Mouse (Mus musculus) forebrain, postnatal 0 days (tissue): ENCODE measurements around the gene Pcdh15. TPM values are rescaled to one million over a fixed set of nuclear protein-coding genes. Genes with fewer than 3 reads are reported as not detected.

ENCODE experiments used
- ATAC-seq: fragments of 200-750 bp; cut with Nextera tagmentation; 2 replicates; pipeline ENCODE4 v1.8.0; 2017; ENCODE audit warnings: mild to moderate bottlenecking, moderate library complexity
- DNase-seq: peaks from one replicate; pipeline ENCODE4 v3.0.0-alpha.2; 2015
- H3K27ac ChIP-seq: fragments of 300-500 bp; sonication (generic); 2 replicates; pipeline ENCODE4 v1.5.1; 2014; ENCODE audit warnings: low read depth, mild to moderate bottlenecking, antibody characterized with exemption, low read length, moderate library complexity, mixed read lengths
- H3K27me3 ChIP-seq: fragments of 300-500 bp; sonication (generic); 2 replicates; pipeline ENCODE4 v1.6.1; 2014; ENCODE audit warnings: mild to moderate bottlenecking, low read length, mixed read lengths; ENCODE audit not compliant: insufficient read depth
- H3K36me3 ChIP-seq: fragments of 300-500 bp; sonication (generic); 2 replicates; pipeline ENCODE4 v1.6.1; 2014; ENCODE audit warnings: mild to moderate bottlenecking, moderate library complexity; ENCODE audit not compliant: insufficient read depth
- H3K4me1 ChIP-seq: fragments of 300-500 bp; sonication (generic); 2 replicates; pipeline ENCODE4 v1.6.1; 2014; ENCODE audit warnings: antibody characterized with exemption; ENCODE audit not compliant: insufficient read depth
- H3K4me2 ChIP-seq: fragments of 300-500 bp; sonication (generic); 2 replicates; pipeline ENCODE4 v1.6.1; 2014; ENCODE audit warnings: low read depth, mild to moderate bottlenecking, moderate library complexity
- H3K4me3 ChIP-seq: fragments of 300-500 bp; sonication (generic); 2 replicates; pipeline ENCODE4 v1.5.1; 2014; ENCODE audit warnings: low read depth, low read length, mixed read lengths
- H3K9ac ChIP-seq: fragments of 300-500 bp; sonication (generic); 2 replicates; pipeline ENCODE4 v1.6.1; 2014; ENCODE audit warnings: mild to moderate bottlenecking
- H3K9me3 ChIP-seq: fragments of 300-500 bp; sonication (generic); 2 replicates; pipeline ENCODE4 v1.6.1; 2016; ENCODE audit warnings: low read length
- CTCF ChIP-seq: sonication (generic); IDR thresholded peaks from 2 replicates; pipeline ENCODE4 v1.5.1; 2016; ENCODE audit warnings: antibody characterized with exemption, control low read depth, low read depth
- WGBS: fragments of 180-500 bp; shearing (Covaris S2); extraction: QIAGEN DNeasy Blood & Tissue Kit; methylation state at CpG from one replicate; pipeline ENCODE4 v1.1.7; 2014; 5-methylcytosine and 5-hydroxymethylcytosine counted together
- polyA plus RNA-seq: library from polyadenylated mRNA; unstranded; fragments of >200 nt; fragmentation: Nextera tagmentation; extraction: Ambion mirVana; gene quantifications from 2 replicates; pipeline ENCODE4 v1.2.1, GENCODE M21; 2015
- total RNA-seq: library from RNA; depleted of rRNA; stranded (reverse); fragments of >200 nt; gene quantifications from 2 replicates; pipeline ENCODE4 v1.2.3, GENCODE M21; 2014

Pcdh15 gene
- total and polyA plus RNA-seq, 2 experiments from 2014 or later = 4.0 to 27.1 TPM

- DNase-seq (peak; percentile 33), ATAC-seq (peak; percentile 80)
- no peaks in the 10 kb centered on the region for H3K9me3 ChIP-seq
- H3K27me3 ChIP-seq = no peaks in the 10 kb centered on the region
- H3K4me1 ChIP-seq = no peaks in the 10 kb centered on the region; the same call in 1 of the 2 replicates
- no peak overlapping the region for H3K27ac ChIP-seq
- H3K4me3 ChIP-seq = no peak overlapping the region
- 43% methylated on average over 10 of the region's 10 CpGs for WGBS
- no peak overlapping the region for H3K9ac ChIP-seq
- H3K36me3 ChIP-seq = no peaks in the 10 kb centered on the region
- no peak overlapping the region for H3K4me2 ChIP-seq
- no peak for TF ChIP-seq CTCF
These were observed 1288.7 kb downstream of the Pcdh15 start for GRCm38 (mm10) chr10:74387538-74388499.

- no peak for ATAC-seq
These were observed 1304.0 kb downstream of the Pcdh15 start for GRCm38 (mm10) chr10:74403111-74403510.

GRCm38 (mm10) chr10:74414021-74414420, 1314.9 kb downstream of the Pcdh15 start:
- no peak for ATAC-seq
- H3K4me1 ChIP-seq = no peaks in the 10 kb centered on the region
- H3K27ac ChIP-seq = no peak overlapping the region
- H3K36me3 ChIP-seq = no peaks in the 10 kb centered on the region
- H3K4me2 ChIP-seq = no peak overlapping the region
- H3K9me3 ChIP-seq = no peaks in the 10 kb centered on the region
- H3K27me3 ChIP-seq = no peaks in the 10 kb centered on the region
- TF ChIP-seq CTCF = no peak
- 73% methylated on average over 3 of the region's 3 CpGs for WGBS
- DNase-seq = no peak
- H3K9ac ChIP-seq = no peak overlapping the region
- H3K4me3 ChIP-seq = no peak overlapping the region

More at GRCm38 (mm10) chr10:74403111-74403510, 1304.0 kb downstream of the Pcdh15 start:
- Histone ChIP-seq H3K27me3 (no peaks in the 10 kb centered on the region), H3K4me3 (no peak overlapping the region), H3K4me1 (no peaks in the 10 kb centered on the region), H3K4me2 (no peak overlapping the region), H3K36me3 (no peaks in the 10 kb centered on the region), H3K9me3 (no peaks in the 10 kb centered on the region), H3K9ac (no peak overlapping the region), H3K27ac (no peak overlapping the region)
- no peak for DNase-seq
- 83% methylated on average over 8 of the region's 8 CpGs for WGBS
- no peak for TF ChIP-seq CTCF

GRCm38 (mm10) chr10:74414945-74415344, 1315.8 kb downstream of the Pcdh15 start:
- H3K4me1 ChIP-seq = no peaks in the 10 kb centered on the region
- no peak overlapping the region for H3K9ac ChIP-seq
- H3K9me3 ChIP-seq = no peaks in the 10 kb centered on the region
- no peaks in the 10 kb centered on the region for H3K36me3 ChIP-seq
- DNase-seq = no peak
- H3K27me3 ChIP-seq = no peaks in the 10 kb centered on the region
- no peak overlapping the region for H3K4me3 ChIP-seq
- no peak for ATAC-seq
- no peak overlapping the region for H3K4me2 ChIP-seq
- no peak overlapping the region for H3K27ac ChIP-seq
- 74% methylated on average over 1 of the region's 1 CpGs for WGBS
- no peak for TF ChIP-seq CTCF

GRCm38 (mm10) chr10:74415359-74415758, 1316.2 kb downstream of the Pcdh15 start:
- no peak for ATAC-seq
- H3K36me3 ChIP-seq = no peaks in the 10 kb centered on the region
- 59% methylated on average over 4 of the region's 4 CpGs for WGBS

GRCm38 (mm10) chr10:74415949-74416348, 1316.8 kb downstream of the Pcdh15 start:
- Histone ChIP-seq H3K4me2 (no peak overlapping the region), H3K27ac (no peak overlapping the region), H3K9ac (no peak overlapping the region), H3K4me3 (no peak overlapping the region), H3K9me3 (no peaks in the 10 kb centered on the region), H3K36me3 (no peaks in the 10 kb centered on the region), H3K27me3 (no peaks in the 10 kb centered on the region), H3K4me1 (no peaks in the 10 kb centered on the region)
- no peak for DNase-seq
- ATAC-seq = no peak
- WGBS = 81% methylated on average over 10 of the region's 10 CpGs
- TF ChIP-seq CTCF = no peak

More at GRCm38 (mm10) chr10:74415359-74415758, 1316.2 kb downstream of the Pcdh15 start:
- no peak overlapping the region for H3K4me2 ChIP-seq
- no peaks in the 10 kb centered on the region for H3K9me3 ChIP-seq
- H3K9ac ChIP-seq = no peak overlapping the region
- no peaks in the 10 kb centered on the region for H3K27me3 ChIP-seq
- no peak overlapping the region for H3K27ac ChIP-seq
- H3K4me3 ChIP-seq = no peak overlapping the region
- no peak for TF ChIP-seq CTCF
- DNase-seq = no peak
- H3K4me1 ChIP-seq = no peaks in the 10 kb centered on the region

- no peak overlapping the region for H3K27ac ChIP-seq
- no peaks in the 10 kb centered on the region for H3K9me3 ChIP-seq
- WGBS = 68% methylated on average over 11 of the region's 11 CpGs
- no peak overlapping the region for H3K4me2 ChIP-seq
- no peak overlapping the region for H3K4me3 ChIP-seq
- ATAC-seq (no peak), DNase-seq (no peak)
- H3K9ac ChIP-seq = no peak overlapping the region
- no peak for TF ChIP-seq CTCF
- no peaks in the 10 kb centered on the region for H3K36me3 ChIP-seq
- H3K27me3 ChIP-seq = no peaks in the 10 kb centered on the region
- no peaks in the 10 kb centered on the region for H3K4me1 ChIP-seq
These were observed 1350.9 kb downstream of the Pcdh15 start for GRCm38 (mm10) chr10:74450069-74450468.
